Mouse (Mus musculus) urinary bladder, adult 18-20 months (tissue): ENCODE data around the gene Rps28.
A peak's percentile ranks its signal among the peaks of the same experiment; 100 is the strongest.

ENCODE experiments used
- DNase-seq, 2 experiments: peaks; one replicate each; pipeline ENCODE4 v3.0.0; 2022; ENCODE audit warnings: low spot score in 2 of 2, mixed read lengths in 2 of 2

Gene Rps28

DNA sequence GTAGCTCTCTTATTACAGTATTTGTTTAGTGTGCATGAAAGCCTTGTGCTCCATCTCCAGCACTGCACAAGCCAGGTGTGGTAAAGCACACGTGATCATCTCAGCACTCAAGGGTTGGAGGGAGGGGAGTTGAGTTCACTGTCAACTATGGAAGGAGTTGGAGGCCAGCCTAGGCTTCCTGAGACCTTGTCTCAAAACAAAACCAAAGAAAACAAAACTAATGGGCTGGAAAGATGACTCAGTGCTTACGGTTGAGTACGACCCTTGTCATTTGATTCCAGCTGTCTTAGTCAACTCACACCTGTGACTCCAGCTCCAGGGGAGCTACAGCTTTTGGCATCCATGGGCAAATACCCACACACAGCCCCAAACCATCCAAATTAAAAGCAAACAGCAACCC lies 11.9 kb downstream of the Rps28 start:
- no peak for DNase-seq

DNA sequence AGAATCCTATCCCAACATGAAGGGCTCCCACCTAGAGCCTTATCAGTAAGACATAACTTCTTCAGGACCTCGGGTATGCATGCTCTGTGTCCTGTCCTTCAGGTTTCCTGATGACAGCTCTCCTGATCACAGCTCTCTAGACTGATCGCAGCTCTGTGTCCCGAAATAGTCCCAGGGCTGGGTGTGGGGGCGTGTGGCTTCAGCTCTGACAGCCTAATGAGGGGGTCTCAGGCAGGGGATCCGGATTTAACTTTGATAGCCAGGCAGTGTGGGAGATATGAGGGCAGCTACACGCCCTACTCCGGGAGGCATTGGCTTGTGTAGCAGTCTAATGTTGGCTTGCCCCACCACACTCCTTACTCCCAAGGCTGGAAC lies 13.2 kb downstream of the Rps28 start:
- no peak for DNase-seq

GRCm38 (mm10) chr17:33810334-33811141 lies 13.8 kb downstream of the Rps28 start, which contains the start of gene Kank3:
TSS of gene Kank3 (plus strand) at chr17:33810519.
- DNase-seq = peak; percentile 88 to 92

DNA sequence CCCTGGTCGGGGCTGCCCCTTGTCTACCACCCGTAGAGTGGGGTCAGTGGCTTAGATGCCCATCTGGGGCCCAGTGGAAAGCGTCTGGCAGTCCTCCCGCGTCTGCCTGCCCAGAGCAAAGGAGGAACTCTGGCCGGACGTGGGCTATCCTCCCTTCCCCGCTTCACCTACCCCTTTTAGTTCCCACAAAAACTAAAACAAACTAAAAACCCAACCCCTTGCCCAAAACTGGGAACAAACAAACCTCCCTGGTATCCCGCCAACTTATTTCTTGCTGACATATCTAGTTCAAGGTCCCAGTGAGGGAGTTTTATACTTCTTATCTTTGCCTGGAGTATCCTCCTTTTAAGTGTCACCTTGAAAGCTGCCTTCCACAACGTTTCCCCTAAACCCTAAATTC lies 16.2 kb downstream of the Rps28 start:
- DNase-seq = no peak

- no peak for DNase-seq
Observed at GRCm38 (mm10) chr17:33807181-33807888, 17.0 kb downstream of the Rps28 start.

DNA sequence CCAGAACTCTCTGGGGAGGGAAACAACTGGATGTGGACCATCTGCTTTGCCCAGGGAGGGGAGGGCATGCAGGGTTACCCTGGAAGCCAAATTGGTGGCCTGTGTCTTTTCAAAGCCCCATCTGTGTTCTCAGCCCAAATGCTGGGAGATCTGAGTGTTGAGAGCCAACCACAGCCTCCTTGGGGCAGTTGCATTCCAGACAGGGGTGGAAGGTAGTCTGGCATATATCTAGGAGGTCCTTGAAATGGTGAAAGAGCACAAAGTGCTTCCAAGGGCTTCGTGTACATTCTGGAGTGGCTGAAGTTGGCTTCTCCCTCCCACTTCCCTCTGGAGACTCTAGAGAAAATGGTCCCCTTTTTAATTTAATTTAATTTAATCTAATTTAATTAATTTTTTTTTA lies 19.6 kb downstream of the Rps28 start:
- no peak for DNase-seq

- no peak for DNase-seq
Observed at GRCm38 (mm10) chr17:33804205-33804604, 20.2 kb downstream of the Rps28 start.

- DNase-seq = no peak
Observed at GRCm38 (mm10) chr17:33802221-33802620, 22.1 kb downstream of the Rps28 start.

- DNase-seq = no peak
Observed at GRCm38 (mm10) chr17:33799277-33799676, 25.1 kb downstream of the Rps28 start.

DNA sequence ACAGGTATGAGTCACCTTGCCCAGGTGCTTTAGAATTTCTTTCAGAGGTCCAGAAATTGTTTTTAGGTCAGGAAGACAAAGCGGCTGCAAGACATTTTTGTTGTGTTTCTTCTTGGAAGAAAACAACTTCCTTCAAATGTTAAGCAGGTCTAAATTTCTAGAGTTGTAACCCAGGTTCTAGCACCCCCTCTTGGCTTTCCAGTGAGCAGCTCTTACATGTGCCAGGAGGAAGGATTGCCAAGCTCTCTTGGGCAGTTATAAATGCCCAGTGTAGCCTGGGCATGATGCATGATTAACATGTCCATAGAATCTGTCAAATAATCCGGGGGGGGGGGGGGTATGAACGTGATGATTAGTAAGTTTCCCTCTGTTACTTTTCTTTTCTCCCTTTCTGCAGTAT lies 26.1 kb downstream of the Rps28 start:
- DNase-seq = no peak

DNA sequence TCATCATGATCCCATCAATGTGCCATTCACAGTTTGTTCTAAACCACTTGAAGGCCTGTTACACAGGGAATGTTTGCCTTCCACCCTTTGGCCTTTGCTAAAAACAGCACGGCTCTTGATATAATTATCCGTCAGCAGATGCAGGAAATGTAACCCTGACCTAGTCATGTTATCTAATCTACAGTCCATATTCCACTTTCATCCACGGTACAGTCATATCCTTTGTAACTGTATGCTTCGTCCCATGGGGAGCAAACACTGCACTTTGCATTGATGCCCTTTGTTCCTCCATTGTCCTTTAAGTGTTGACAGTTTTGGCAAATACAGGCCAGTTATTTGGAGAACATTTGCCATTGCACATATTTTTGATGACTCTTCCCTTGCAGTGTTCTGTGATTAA lies 35.6 kb downstream of the Rps28 start:
- DNase-seq = no peak

DNA sequence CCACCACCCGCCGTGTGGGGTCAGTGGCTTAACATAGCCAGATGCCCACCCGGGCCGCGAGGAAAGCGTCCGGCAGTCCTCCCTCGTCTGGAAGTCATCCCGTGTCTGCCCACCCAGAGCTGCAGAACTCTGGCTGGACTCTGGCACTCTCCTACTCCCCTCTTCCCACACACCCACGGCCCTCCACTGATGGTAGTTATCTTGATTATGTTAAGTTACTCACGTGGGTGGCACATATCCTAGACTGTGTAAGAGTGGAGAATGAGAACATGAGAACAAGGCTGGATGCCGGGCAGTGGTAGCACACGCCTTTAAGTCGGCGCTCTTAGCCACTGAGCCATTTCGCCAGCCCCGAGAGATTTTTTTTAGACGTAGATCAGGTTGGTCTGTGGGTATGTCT lies 38.0 kb downstream of the Rps28 start:
- no peak for DNase-seq

DNA sequence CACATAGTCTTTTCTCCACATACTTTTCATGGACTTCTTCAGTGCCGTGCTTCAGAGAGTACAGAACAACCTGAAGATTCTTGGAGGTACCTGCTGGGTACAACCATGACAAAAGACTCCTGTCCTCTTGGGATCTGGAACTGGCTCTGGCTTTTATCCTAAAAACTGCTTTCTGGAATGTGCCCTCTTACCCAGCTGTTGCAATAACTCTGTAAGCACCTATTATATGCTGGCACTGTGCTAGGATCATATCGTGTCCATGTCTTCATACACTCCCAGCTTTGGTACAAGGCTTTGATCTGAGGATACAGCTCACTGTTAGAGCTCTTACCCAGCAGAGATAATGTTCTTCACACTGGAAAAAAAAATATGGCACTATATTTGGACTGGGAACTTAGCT lies 39.4 kb downstream of the Rps28 start:
- no peak for DNase-seq

DNA sequence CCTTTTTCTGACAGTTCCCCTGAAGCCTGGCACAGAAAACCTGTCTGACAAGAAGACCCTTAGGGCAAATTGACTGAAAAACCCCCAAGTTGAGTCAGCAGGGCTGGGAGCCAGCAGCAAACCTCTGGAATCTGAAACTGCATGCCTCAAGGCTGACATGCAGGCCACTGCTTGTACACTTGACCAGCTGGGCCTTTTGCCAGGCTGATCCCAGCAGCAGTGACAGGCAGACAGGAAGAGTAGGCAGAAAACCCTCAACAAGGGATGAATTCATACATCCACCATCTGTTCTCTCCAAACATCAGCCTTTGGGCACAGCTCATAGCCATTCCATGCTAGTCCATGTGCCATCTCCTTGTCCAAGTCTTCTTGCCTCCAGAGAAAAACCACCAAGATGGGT lies 41.0 kb downstream of the Rps28 start:
- DNase-seq = peak; percentile 78 to 84

DNA sequence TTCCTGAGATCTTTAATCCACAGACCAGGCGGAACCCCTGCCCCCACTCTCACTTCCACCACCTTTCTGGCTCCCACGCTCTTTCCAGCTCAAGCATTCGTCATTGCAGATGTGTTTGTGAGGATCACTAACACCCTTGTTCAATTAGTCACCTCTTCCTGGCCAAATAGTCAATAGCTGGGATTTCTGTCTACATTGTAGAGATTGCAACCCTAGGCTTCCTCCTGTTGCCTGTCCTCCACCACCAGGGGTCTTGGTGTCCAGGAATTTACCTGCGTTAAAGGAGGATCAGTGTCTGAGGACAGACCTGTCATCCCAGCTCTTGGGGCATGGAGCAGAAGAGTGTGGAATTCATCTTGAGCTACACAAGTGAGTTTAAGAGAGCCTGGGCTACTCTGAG lies 42.3 kb downstream of the Rps28 start:
- no peak for DNase-seq

GRCm38 (mm10) chr17:33781124-33781977 lies 43.0 kb downstream of the Rps28 start, which contains the start of gene Angptl4:
TSS of gene Angptl4 (minus strand) at chr17:33781830.
- peak; percentile 62 to 74 for DNase-seq

GRCm38 (mm10) chr17:33780431-33780830 lies 43.9 kb downstream of the Rps28 start:
- DNase-seq = peak in 1 of 2 experiments; percentile 22

DNA sequence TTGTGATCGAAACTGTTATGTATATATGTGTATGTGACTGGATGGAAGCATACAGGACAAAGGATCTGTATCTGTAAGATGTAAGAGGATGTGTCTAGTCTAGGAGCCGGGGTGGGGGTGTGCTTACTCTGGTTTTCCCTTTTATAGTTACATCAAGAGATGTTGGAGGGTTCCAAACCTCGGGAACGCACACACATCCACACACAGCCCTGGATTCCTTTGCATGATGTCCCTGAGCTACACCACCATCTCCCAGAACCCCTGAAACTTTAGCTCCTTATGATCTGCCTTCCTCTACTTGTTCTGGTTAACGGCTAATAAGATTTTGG lies 44.4 kb downstream of the Rps28 start:
- no peak for DNase-seq

- peak; percentile 72 to 93 for DNase-seq
Observed at GRCm38 (mm10) chr17:33779271-33779966, 44.9 kb downstream of the Rps28 start.

- DNase-seq = no peak
Observed at GRCm38 (mm10) chr17:33775287-33775686, 49.1 kb downstream of the Rps28 start.

GRCm38 (mm10) chr17:33774573-33775155 lies 49.7 kb downstream of the Rps28 start:
- DNase-seq = no peak
